In genomic region chr14:20641438-20641875, GRCm38 (mm10) we compare ENCODE assay signal across 7 mouse cellular contexts. TPM values are rescaled to one million over a fixed set of nuclear protein-coding genes. Genes with fewer than 3 reads are reported as not detected.
A peak's percentile ranks its signal among the peaks of the same experiment; 100 is the strongest.
DNase-seq lines count a peak whose midpoint lies in the region; ATAC-seq and TF ChIP-seq lines count a peak whose summit lies in the region.

No protein-coding gene starts in this region.

- H3K4me1 ChIP-seq in embryonic fibroblast, embryonic 13.5 days (ENCODE audit: control insufficient read depth, insufficient read depth, low read length) = no peaks in the 10 kb centered on the region
- H3K4me1 ChIP-seq in limb, embryonic 13.5 days = peaks cover 9% of the 10 kb centered on the region
- H3K4me1 ChIP-seq in stomach, embryonic 16.5 days (ENCODE audit: control insufficient read depth, insufficient read depth, low read length) = 0 out of 2 replicates have a peak, but pooled peaks cover 6% of the 10 kb centered on the region

- H3K4me2 ChIP-seq in limb, embryonic 13.5 days (replicated peaks) = peak overlapping the region; percentile 72
- H3K4me2 ChIP-seq in stomach, embryonic 16.5 days (ENCODE audit: low read depth, low read length) = peak overlapping the region; percentile 64

- no peaks in the 10 kb centered on the region for H3K36me3 ChIP-seq in limb, embryonic 13.5 days
- H3K36me3 ChIP-seq in stomach, embryonic 16.5 days (ENCODE audit: control insufficient read depth, insufficient read depth, low read length) = no peaks in the 10 kb centered on the region

- no peak for TF ChIP-seq CTCF in embryonic fibroblast, embryonic 13.5 days (IDR thresholded peaks at IDR 0.05; ENCODE audit: borderline replicate concordance, insufficient read depth, low read length)

- H3K27ac ChIP-seq in embryonic fibroblast, embryonic 13.5 days (ENCODE audit: insufficient read depth, low read length) = peak overlapping the region; percentile 84
- H3K27ac ChIP-seq in limb, embryonic 13.5 days = peak overlapping the region; percentile 96
- H3K27ac ChIP-seq in stomach, embryonic 16.5 days (ENCODE audit: low read length) = peak overlapping the region; percentile 95

- H3K4me3 ChIP-seq in embryonic fibroblast, embryonic 13.5 days (ENCODE audit: insufficient read depth, low read length) = peak overlapping the region; percentile 83
- peak overlapping the region; percentile 83 for H3K4me3 ChIP-seq in limb, embryonic 13.5 days
- peak overlapping the region; percentile 84 for H3K4me3 ChIP-seq in stomach, embryonic 16.5 days (replicated peaks; ENCODE audit: low read length)

- peak; percentile 34 for DNase-seq in retina, embryonic 14.5 days (ENCODE audit: low spot score)
- no peak for DNase-seq in retina, postnatal 1 day
- DNase-seq in spleen, postnatal 4 days (ENCODE audit: low spot score in 2 of 2) = no peak
- no peak for DNase-seq in spleen, adult 18-20 months

- ATAC-seq in limb, embryonic 13.5 days (ENCODE audit: low FRiP score, low read depth) = no peak
- ATAC-seq in stomach, embryonic 16.5 days (ENCODE audit: insufficient read depth, low FRiP score) = no peak

- peak overlapping the region; percentile 92 for H3K9ac ChIP-seq in limb, embryonic 13.5 days
- H3K9ac ChIP-seq in stomach, embryonic 16.5 days (ENCODE audit: low read length) = peak overlapping the region; percentile 96

- no peaks in the 10 kb centered on the region for H3K27me3 ChIP-seq in limb, embryonic 13.5 days
- H3K27me3 ChIP-seq in stomach, embryonic 16.5 days (ENCODE audit: control insufficient read depth, insufficient read depth, low read length) = no peaks in the 10 kb centered on the region

- 18% methylated on average over 10 of the region's 10 CpGs for WGBS in limb, embryonic 13.5 days
- WGBS in stomach, embryonic 16.5 days = 11% methylated on average over 10 of the region's 10 CpGs

- H3K9me3 ChIP-seq in limb, embryonic 13.5 days = no peaks in the 10 kb centered on the region
- H3K9me3 ChIP-seq in stomach, embryonic 16.5 days (replicated peaks; ENCODE audit: control insufficient read depth, low read length) = no peaks in the 10 kb centered on the region

- TF ChIP-seq POLR2A in embryonic fibroblast, embryonic 13.5 days (IDR thresholded peaks at IDR 0.05; ENCODE audit: low read depth, low read length) = no peak

RNA-seq across cellular contexts. Expression of gene Usp54, which starts 0.6 kb away (rescaled TPM):
- polyA plus RNA-seq in embryonic fibroblast, embryonic 13.5 days (2011; ENCODE audit: insufficient read length, low read depth, missing spikeins) = 7.1 and 8.4 TPM in 2 replicates
- polyA plus RNA-seq in limb, embryonic 13.5 days (2015; fragmentation: Nextera tagmentation; extraction: Ambion mirVana) = 7.3 and 9.1 TPM in 2 replicates
- polyA plus RNA-seq in stomach, embryonic 16.5 days (2015; fragmentation: Nextera tagmentation; extraction: Ambion mirVana) = 6.4 and 7.4 TPM in 2 replicates

RNA-seq across cellular contexts. Expression of gene Myoz1, which starts 14.9 kb away (rescaled TPM):
- polyA plus RNA-seq in embryonic fibroblast, embryonic 13.5 days (2011; ENCODE audit: insufficient read length, low read depth, missing spikeins) = not detected in 2 replicates
- 2.4 and 2.8 TPM in 2 replicates for polyA plus RNA-seq in limb, embryonic 13.5 days (2015; fragmentation: Nextera tagmentation; extraction: Ambion mirVana)
- 1.4 and 29.8 TPM in 2 replicates for polyA plus RNA-seq in stomach, embryonic 16.5 days (2015; fragmentation: Nextera tagmentation; extraction: Ambion mirVana)

RNA-seq across cellular contexts. Expression of gene Synpo2l, which starts 26.7 kb away (rescaled TPM):
- polyA plus RNA-seq in embryonic fibroblast, embryonic 13.5 days (2011; ENCODE audit: insufficient read length, low read depth, missing spikeins) = 0.33 TPM in 1 of 2 replicates, not detected in the other
- 19.6 and 20.8 TPM in 2 replicates for polyA plus RNA-seq in limb, embryonic 13.5 days (2015; fragmentation: Nextera tagmentation; extraction: Ambion mirVana)
- polyA plus RNA-seq in stomach, embryonic 16.5 days (2015; fragmentation: Nextera tagmentation; extraction: Ambion mirVana) = 0.36 and 5.1 TPM in 2 replicates

RNA-seq across cellular contexts. Expression of gene Sec24c, which starts 32.7 kb away (rescaled TPM):
- polyA plus RNA-seq in embryonic fibroblast, embryonic 13.5 days (2011; ENCODE audit: insufficient read length, low read depth, missing spikeins) = 85.1 and 91.8 TPM in 2 replicates
- polyA plus RNA-seq in limb, embryonic 13.5 days (2015; fragmentation: Nextera tagmentation; extraction: Ambion mirVana) = 85.0 and 90.7 TPM in 2 replicates
- polyA plus RNA-seq in stomach, embryonic 16.5 days (2015; fragmentation: Nextera tagmentation; extraction: Ambion mirVana) = 90.5 and 110 TPM in 2 replicates

RNA-seq across cellular contexts. Expression of gene Fut11, which starts 53.3 kb away (rescaled TPM):
- 14.5 and 24.4 TPM in 2 replicates for polyA plus RNA-seq in embryonic fibroblast, embryonic 13.5 days (2011; ENCODE audit: insufficient read length, low read depth, missing spikeins)
- 27.4 and 28.5 TPM in 2 replicates for polyA plus RNA-seq in limb, embryonic 13.5 days (2015; fragmentation: Nextera tagmentation; extraction: Ambion mirVana)
- 18.3 and 19.3 TPM in 2 replicates for polyA plus RNA-seq in stomach, embryonic 16.5 days (2015; fragmentation: Nextera tagmentation; extraction: Ambion mirVana)
